Mouse (Mus musculus) stomach, postnatal 0 days (tissue): ENCODE measurements around the gene Cd84. TPM values are rescaled to one million over a fixed set of nuclear protein-coding genes. Genes with fewer than 3 reads are reported as not detected.

Experiments used
- ATAC-seq: fragments of 200-750 bp; cut with Nextera tagmentation; 2 replicates; pipeline ENCODE4 v1.8.0; 2017; ENCODE audit not compliant: low FRiP score, low TSS enrichment
- DNase-seq: peaks from one replicate; pipeline ENCODE4 v3.0.0-alpha.2; 2016; ENCODE audit warnings: low spot score
- H3K27ac ChIP-seq: fragments of 300-500 bp; sonication (generic); replicated peaks from 2 replicates; pipeline ENCODE4 v1.5.1; 2014; ENCODE audit warnings: mild to moderate bottlenecking, control low read depth
- H3K27me3 ChIP-seq: fragments of 300-500 bp; sonication (generic); 2 replicates; pipeline ENCODE4 v1.6.1; 2014; ENCODE audit warnings: low read length; ENCODE audit not compliant: control insufficient read depth, insufficient read depth
- H3K36me3 ChIP-seq: fragments of 300-500 bp; sonication (generic); 2 replicates; pipeline ENCODE4 v1.6.1; 2014; ENCODE audit warnings: low read length, mixed read lengths; ENCODE audit not compliant: control insufficient read depth, insufficient read depth
- H3K4me1 ChIP-seq: fragments of 300-500 bp; sonication (generic); replicated peaks from 2 replicates; pipeline ENCODE4 v1.6.1; 2014; ENCODE audit warnings: antibody characterized with exemption; ENCODE audit not compliant: control insufficient read depth, insufficient read depth
- H3K4me2 ChIP-seq: fragments of 300-500 bp; sonication (generic); replicated peaks from 2 replicates; pipeline ENCODE4 v1.6.1; 2014; ENCODE audit warnings: low read depth, mild to moderate bottlenecking, control low read depth, moderate library complexity
- H3K4me3 ChIP-seq: fragments of 300-500 bp; sonication (generic); 2 replicates; pipeline ENCODE4 v1.5.1; 2014; ENCODE audit warnings: low read depth, low read length, control low read depth
- H3K9ac ChIP-seq: fragments of 300-500 bp; sonication (generic); 2 replicates; pipeline ENCODE4 v1.6.1; 2014; ENCODE audit warnings: mild to moderate bottlenecking, low read length, control low read depth, mixed read lengths
- H3K9me3 ChIP-seq: fragments of 300-500 bp; sonication (generic); 2 replicates; pipeline ENCODE4 v1.6.1; 2016; ENCODE audit warnings: low read length; ENCODE audit not compliant: control insufficient read depth
- CTCF ChIP-seq: IDR thresholded peaks from 2 replicates; pipeline ENCODE4 v1.5.1; 2016; ENCODE audit warnings: antibody characterized with exemption, low read depth, mild to moderate bottlenecking, moderate library complexity
- EP300 ChIP-seq: optimal IDR thresholded peaks from 2 replicates; pipeline ENCODE3; 2016; ENCODE audit warnings: antibody characterized with exemption
- WGBS: fragments of 180-500 bp; shearing (Covaris S2); extraction: QIAGEN DNeasy Blood & Tissue Kit; methylation state at CpG from one replicate; pipeline ENCODE4 v1.1.7; 2014; 5-methylcytosine and 5-hydroxymethylcytosine counted together
- polyA plus RNA-seq: library from polyadenylated mRNA; unstranded; fragments of >200 nt; fragmentation: Nextera tagmentation; extraction: Ambion mirVana; gene quantifications from 2 replicates; pipeline ENCODE4 v1.2.1, GENCODE M21; 2015

The Cd84 gene
- polyA plus RNA-seq, 1 experiment from 2014 or later = 1.8 TPM

GRCm38 (mm10) chr1:171924900-171925299 is 85.4 kb downstream of the Cd84 start:
- no peak overlapping the region for H3K9ac ChIP-seq
- no peak overlapping the region for H3K4me2 ChIP-seq
- H3K27me3 ChIP-seq = no peaks in the 10 kb centered on the region
- DNase-seq = no peak
- no peaks in the 10 kb centered on the region for H3K9me3 ChIP-seq
- H3K27ac ChIP-seq = no peak overlapping the region
- ATAC-seq = no peak
- TF ChIP-seq CTCF (no peak), EP300 (no peak)
- no peak overlapping the region for H3K4me3 ChIP-seq
- no peaks in the 10 kb centered on the region for H3K36me3 ChIP-seq
- WGBS = 74% methylated on average over 3 of the region's 3 CpGs
- no peaks in the 10 kb centered on the region for H3K4me1 ChIP-seq

GRCm38 (mm10) chr1:171933851-171934250 is 94.4 kb downstream of the Cd84 start:
- Histone ChIP-seq H3K4me3 (no peak overlapping the region), H3K36me3 (no peaks in the 10 kb centered on the region), H3K9me3 (no peaks in the 10 kb centered on the region), H3K4me1 (no peaks in the 10 kb centered on the region), H3K4me2 (no peak overlapping the region), H3K27me3 (no peaks in the 10 kb centered on the region), H3K27ac (no peak overlapping the region), H3K9ac (no peak overlapping the region)
- TF ChIP-seq CTCF = no peak
- no peak for TF ChIP-seq EP300
- 36% methylated on average over 3 of the region's 3 CpGs for WGBS
- ATAC-seq = no peak
- no peak for DNase-seq

GRCm38 (mm10) chr1:171938952-171939948 is 99.8 kb downstream of the Cd84 start:
- no peak for ATAC-seq
- TF ChIP-seq EP300 = no peak
- TF ChIP-seq CTCF = no peak

More at GRCm38 (mm10) chr1:171938952-171939948, 99.8 kb downstream of the Cd84 start:
- Histone ChIP-seq H3K9ac (no peak overlapping the region), H3K36me3 (no peaks in the 10 kb centered on the region), H3K9me3 (no peaks in the 10 kb centered on the region), H3K27ac (no peak overlapping the region), H3K4me1 (no peaks in the 10 kb centered on the region), H3K4me2 (no peak overlapping the region), H3K27me3 (no peaks in the 10 kb centered on the region), H3K4me3 (no peak overlapping the region)
- no peak for DNase-seq
- WGBS = 75% methylated on average over 14 of the region's 14 CpGs

Other genes with a start within 250 kb of the Cd84 start
- 0.13 and 0.18 TPM in 2 replicates for gene Ly9, start 232.3 kb upstream of the Cd84 start, polyA plus RNA-seq
- gene Slamf7, start 186.7 kb upstream of the Cd84 start, polyA plus RNA-seq = 0.05 and 0.38 TPM in 2 replicates
- gene Cd48, start 157.7 kb upstream of the Cd84 start, polyA plus RNA-seq = 2.6 and 2.9 TPM in 2 replicates
- gene Slamf1, start 72.6 kb upstream of the Cd84 start, polyA plus RNA-seq = 0.05 and 0.06 TPM in 2 replicates
- gene Gm10521, start 56.0 kb downstream of the Cd84 start, polyA plus RNA-seq = not detected in 2 replicates
- gene Slamf6, start 77.8 kb downstream of the Cd84 start, polyA plus RNA-seq = 0.06 and 0.36 TPM in 2 replicates
- gene Vangl2, start 188.7 kb downstream of the Cd84 start, polyA plus RNA-seq = 5.2 and 5.4 TPM in 2 replicates
- gene Nhlh1, start 217.9 kb downstream of the Cd84 start, polyA plus RNA-seq = not detected in 2 replicates
- gene Copa, start 242.8 kb downstream of the Cd84 start, polyA plus RNA-seq = 89.6 and 90.8 TPM in 2 replicates
- 79.3 and 84.2 TPM in 2 replicates for gene Ncstn, start 243.1 kb downstream of the Cd84 start, polyA plus RNA-seq